Mouse (Mus musculus) activated CD4-positive, CD25-positive, alpha-beta regulatory T cell, adult 4 months (primary cell): ENCODE results near the gene Spice1. TPM values are rescaled to one million over a fixed set of nuclear protein-coding genes. Genes with fewer than 3 reads are reported as not detected.
A peak's percentile ranks its signal among the peaks of the same experiment; 100 is the strongest.

ENCODE experiments used
- ATAC-seq: one replicate; pipeline ENCODE4 v1.8.0; 2017
- polyA plus RNA-seq, 2 experiments: library from polyadenylated mRNA; unstranded; fragments of 100-300 nt; shearing (Covaris generic); gene quantifications; one replicate each; pipeline ENCODE4 v1.2.1; 2017

The Spice1 gene
- polyA plus RNA-seq, 2 experiments from 2014 or later: 17.8 to 22.0 TPM

DNA sequence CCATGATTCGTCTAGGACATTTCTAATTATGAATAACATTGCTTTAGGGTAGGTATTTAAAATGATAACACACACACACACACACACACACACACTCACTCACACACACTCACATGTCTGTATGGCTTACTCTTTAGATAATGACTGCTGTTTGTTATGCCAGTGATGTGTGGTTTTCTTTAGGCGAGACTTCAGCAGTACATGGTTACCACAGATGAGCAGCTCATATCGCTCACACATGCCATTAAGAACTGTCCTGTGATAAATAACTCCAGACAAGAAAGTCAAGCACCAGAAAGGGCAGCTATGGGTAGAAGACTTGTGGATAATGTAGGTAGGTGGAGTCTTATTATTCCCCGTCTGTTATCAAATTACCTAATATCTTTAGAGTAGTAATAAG lies 28.5 kb downstream of the Spice1 start:
- no peak for ATAC-seq

DNA sequence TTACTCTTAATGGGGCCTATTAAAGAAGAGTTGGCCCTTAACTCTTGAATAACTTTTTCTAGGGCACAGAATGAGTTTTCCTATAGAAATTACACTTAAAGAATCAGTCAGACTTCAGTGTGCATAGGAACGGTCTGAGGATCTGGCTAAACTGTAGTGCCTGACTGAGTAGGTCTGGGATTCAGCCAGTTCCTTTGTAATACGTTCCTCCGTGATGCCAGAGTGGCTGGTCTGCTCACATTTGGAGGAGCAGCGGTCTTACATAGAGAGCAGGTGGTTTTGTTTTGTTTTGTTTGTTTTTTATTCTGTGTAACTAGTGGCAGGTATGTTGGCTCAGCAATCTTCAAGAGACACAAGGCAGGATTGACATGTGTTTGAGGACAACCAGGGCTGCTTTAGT lies 33.1 kb downstream of the Spice1 start:
- no peak for ATAC-seq

DNA sequence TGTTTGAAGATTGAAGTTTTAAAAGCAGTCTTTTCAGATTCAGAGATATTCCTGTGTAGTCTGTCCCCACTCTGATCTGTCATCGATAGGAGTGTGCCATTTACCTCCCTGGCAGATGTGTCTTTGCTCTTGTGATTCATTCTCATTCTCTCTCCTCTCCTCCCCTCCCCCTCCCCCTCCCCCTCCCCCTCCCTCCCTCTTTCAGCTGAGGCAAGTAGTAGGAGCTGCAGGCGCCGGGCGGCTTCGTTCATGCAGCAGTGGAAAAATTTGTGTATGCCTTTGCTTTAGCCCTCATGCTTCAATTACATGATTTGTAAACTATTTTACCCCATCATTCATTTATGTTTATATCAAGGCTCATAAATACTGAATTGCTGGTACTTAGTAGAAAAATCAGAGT lies 34.7 kb downstream of the Spice1 start:
- no peak for ATAC-seq

DNA sequence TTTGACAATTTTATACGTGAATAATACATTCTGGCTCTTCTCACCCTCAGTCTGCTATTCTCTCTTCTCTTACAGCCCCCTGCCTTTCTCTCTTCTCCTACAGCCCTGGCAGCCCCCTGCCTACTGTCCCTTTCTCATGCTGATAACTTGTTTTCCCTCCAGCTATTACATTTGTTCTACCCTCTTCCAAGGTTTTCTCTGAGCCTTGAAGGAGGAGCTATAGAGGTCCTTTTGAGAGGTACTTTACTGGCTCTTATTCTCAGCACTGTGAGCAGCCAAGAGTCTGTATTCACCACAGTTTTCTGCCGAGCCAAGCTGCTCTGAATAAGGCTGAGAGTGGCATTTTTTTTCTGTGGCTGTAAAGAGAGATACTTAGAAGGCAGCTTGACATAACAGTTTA lies 36.6 kb downstream of the Spice1 start:
- no peak for ATAC-seq

DNA sequence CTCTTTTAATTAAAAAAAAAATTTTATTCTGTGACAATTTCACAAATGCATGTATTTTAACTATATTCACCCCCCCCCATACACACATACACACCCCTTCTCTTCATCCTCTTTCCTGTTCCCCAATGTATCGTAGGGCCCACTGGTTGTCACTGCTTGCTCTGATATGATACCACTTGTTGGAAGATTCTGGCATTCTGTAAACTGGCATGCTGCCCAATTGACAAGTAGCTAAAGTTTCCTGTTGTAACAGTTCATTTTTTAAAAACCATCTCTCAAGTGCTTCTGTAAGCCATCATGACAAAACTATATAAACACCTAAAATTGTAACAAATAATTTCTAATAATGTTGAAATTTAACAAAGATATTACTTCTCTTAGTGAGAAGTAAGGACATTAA lies 37.3 kb downstream of the Spice1 start:
- ATAC-seq: no peak

DNA sequence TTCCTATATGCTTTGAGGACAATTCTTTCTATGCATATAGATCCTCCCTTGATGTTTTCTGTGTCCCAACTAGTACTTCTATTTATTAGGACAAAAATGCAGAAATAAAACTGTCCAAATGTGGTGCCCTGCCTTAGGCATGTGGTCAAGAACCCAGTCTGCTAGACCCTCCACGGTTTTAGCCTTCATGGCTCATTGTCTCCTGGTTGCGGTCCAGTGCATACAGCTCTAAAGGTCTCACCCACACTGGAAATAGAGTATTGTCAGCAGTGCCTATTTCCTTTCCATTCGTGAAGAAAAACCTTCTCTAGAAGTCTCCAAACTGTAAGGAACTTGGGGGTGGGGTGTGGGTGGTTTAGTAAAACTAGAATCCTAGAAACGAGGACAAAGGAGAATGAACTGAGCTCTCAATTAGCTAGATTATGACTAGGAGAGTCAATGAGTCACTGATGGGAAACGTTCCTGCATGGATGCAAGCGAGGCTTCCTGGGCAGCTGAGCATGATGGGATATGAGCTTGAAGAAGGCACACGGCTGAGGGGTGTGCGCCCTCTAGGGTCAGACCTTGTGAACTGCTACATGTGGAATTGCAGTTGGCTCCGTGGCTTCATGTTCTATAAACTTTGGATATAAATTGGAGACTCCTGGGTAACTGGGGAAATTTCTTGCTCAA lies 45.1 kb downstream of the Spice1 start:
- peak; percentile 68 for ATAC-seq

DNA sequence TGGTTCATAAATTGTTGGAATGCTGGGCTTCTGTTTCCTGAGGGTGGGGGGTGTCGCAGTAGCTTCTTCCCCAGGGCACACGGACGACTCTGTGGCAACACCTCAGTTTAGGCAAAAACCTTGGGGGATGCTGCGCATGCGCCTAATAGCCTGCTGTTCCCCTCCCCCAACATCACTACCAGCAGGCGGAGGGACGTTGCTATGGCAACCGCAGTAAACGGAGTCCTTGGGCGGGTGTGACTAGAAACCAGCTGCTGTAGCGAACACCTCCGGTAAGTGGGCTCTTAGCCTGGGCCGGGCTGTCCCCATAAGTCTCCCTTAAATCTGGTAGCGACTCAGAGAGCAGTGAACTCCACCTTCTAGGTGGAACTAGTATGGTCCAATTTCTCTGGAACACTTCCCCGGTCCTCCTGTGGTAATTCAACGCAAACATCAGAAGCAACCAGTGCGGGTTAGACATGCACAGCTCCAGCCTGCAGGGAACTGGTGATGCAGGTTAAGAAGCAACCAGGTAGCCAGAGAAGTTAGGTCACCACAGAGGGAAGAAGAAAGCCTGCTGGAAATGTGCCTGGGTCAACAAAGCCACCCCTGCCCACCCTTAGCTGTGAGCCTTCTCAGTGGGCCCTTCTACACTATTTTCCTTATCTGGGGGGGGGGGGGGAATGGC lies 47.8 kb downstream of the Spice1 start, which contains the start of gene Cfap44:
Cfap44 (plus strand) TSS at position 220 of the 667 bp plus-strand sequence.
- peak; percentile 64 for ATAC-seq

DNA sequence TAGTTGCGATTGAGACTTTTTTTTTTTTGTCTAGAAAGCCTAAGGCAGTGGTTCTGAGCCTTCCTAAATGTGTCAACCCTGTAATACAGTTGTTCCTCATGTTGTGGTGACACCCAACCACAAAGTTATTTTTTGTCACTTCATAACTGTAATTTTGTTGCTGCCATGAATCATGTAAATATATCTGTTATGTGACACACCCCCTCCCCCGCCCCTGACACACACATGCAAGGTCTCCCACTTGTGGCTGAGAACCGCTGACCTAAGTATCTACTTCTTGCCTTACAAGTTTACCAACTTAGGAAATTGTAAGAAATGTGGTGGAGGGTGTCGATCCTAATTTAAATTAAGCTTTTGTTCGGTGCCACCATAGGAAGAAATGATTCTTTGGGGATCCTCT lies 58.0 kb downstream of the Spice1 start:
- ATAC-seq: no peak

DNA sequence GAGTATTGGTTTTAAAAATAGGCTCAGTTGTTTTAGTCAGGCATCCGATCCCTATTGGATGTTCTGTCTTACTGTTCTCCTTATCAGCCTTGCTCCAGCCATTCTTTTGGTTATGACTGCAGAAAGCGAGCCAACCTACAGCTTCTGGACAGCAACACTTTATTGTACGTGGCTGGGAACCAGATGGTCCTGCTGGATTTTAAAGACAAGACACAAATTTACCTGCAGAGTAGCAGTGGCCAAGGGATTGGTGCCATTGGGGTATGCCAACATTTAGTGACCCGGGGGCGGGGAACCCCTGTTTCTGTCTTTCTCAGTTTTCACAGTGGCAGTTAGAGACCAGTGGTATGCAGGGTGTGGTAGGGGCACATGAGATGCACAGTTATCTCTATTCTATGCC lies 60.3 kb downstream of the Spice1 start:
- no peak for ATAC-seq

DNA sequence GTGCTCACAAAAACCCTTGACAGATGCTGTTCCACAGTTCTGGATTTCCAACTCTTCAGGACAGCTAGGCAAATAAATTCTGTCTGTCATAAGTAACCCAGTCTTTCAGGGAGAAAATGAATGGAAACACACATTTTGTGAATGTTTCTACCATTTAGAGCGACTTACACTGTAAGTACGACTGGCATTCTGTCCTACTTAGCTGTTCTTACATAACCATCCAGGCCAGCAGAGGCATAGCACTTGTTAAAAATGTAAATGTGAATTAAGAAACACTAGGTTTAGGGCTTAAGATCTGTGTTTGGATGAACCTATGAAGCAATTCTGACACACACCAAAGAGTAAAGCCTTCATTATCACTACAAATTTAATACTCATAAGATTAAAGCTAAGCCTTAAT lies 61.4 kb downstream of the Spice1 start:
- no peak for ATAC-seq

DNA sequence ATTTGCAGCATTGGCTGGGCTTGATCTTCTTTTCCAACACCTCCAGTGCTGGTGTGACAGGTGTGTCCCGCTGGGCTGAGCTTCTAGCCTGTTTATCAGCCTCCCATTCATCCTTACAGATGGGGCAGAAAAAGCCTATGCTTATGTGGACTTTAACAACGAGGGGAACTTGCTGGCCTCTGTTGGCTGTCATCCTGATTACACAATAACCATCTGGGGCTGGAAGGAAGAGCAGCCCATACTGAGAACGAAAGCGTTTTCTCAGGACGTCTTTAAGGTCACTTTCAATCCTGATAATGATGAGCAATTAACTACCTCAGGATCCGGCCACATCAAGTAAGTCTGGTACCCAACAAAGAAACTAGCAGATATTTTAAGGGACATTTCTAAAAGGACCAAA lies 63.3 kb downstream of the Spice1 start:
- no peak for ATAC-seq

DNA sequence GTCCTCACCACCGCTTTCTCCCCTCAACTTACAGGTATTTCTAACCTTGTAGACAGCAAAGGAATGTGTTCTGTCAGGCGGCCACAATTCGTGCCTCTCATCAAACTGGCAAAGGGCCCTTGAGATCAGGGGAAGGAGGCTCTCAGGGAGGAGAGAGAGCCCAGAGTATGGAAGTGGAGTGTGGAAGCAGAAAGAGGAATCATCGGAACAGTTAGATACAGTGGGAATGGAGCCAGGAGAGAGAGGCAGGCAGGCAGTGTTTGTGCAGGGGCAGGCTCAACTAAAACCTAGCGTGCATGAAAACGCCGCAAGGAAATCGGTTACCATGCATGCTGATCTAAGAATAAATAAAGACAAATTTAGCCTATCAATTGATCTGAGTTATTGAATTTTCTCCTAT lies 70.7 kb downstream of the Spice1 start:
- no peak for ATAC-seq

DNA sequence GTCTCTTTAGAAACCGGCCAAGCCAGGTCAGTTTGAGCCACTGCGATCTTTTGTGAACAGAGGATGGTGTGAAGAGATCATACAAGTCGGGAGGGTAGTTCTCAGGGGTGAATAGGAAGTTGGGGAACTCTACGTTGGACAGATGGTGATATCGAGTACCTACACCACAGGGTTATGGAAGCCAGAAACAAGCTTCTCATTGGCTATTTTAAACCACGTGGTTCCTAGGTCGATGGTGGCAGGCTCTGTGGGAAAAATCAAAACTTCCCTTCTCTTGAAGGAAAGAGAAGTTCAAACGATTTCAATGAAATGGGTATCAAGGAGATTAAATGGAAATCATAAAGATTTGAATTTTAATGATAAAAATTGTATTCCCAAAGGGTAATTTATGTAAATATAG lies 74.8 kb downstream of the Spice1 start:
- ATAC-seq: no peak

DNA sequence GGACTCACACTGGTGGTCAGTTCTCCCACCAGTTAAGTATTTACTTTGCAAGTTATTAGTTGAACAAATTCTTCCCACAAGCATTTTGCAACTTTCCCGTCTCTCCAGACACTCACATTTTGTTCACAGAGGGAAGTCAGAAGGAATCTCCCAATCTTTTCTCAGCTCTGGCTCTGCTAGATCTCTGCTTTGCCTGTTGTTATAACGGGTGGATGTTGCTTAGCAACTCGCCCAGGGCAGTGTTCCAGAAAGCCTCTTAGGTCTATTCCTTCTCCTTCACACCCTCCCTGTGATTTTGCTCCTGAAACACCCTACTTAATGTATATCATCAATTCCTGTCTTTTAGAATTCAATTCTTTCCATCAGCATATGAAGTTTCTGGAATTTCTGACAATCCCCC lies 76.6 kb downstream of the Spice1 start:
- no peak for ATAC-seq

DNA sequence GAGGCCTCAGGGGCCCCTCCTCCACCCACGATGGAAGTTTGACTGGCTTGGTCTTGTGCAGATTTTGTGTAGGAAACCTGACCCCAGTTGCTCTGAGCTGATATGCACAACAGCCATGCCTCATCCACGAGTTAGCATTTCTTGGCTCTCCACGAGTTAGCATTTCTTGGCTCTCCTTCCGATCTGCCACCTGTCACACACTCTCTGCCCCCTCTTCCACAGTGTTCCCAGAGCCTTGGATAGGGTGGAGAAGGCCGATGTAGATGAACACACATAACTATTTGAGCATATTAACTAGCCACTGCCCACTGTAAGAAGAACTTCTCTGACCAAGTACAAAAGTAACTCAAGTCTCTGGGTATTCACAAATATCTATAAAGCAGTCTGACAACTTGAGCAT lies 81.5 kb downstream of the Spice1 start:
- no peak for ATAC-seq

DNA sequence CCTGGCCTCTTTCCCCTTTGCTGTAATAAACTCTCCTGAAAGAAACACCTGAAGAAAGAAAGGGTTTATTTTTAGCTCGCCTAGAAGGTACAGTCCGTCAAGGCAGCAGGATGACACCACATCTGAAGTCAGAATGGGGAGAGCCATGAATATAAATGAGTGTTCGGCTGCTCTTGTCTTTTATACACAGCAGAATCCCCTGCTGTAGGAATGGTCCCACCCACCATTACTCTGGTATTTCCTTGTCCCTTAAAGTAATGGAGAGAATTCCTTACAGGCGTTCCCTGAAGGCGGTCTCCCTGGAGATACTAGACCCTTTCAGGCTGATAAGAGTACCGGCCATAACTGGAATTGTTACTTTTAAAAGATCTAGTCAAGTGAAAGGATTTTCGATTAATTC lies 83.1 kb downstream of the Spice1 start:
- no peak for ATAC-seq

DNA sequence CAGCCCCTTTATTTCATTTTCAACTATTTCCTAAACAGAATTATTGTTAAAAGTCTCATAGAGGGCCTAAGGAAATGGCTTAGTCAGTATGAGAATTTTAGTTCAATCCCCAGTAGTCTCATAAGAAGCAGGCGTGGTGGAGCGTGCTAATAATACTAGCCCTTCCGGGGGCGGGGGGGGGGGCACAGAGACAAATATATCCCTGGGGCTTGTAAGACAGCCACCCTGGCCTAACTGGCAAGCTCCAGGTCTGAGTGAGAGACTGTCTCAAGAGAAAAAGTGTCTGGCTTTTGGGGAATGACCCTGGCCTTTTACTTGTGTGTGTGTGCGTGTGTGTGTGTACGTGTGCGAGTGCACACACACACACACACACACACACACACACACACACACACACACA lies 88.0 kb downstream of the Spice1 start:
- no peak for ATAC-seq

DNA sequence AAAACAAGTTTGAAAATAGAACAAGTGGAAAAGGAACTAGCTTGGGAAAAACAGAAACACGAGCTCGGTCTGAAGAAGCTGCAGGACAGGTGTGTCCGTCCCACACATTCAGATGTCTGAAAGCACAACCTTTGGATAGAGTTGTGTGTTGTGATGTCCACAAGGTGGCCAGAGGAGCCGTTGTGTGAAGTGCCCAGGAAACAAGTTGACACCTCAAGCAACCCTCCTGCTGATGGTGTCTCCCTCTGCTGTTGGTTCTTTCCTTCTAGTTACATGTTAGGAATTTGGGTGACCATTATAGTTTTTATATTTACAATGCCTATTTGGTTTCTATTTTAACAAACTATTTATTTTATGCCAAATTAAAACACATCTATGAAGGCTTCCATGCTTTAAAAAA lies 88.6 kb downstream of the Spice1 start:
- ATAC-seq: no peak

Other genes with a start within 250 kb of the Spice1 start
- gene Atp6v1a, start 207.4 kb upstream of the Spice1 start, polyA plus RNA-seq: 10 to 100 TPM; 32.7 to 35.0 TPM
- gene Naa50, start 207.3 kb upstream of the Spice1 start, polyA plus RNA-seq: 10 to 100 TPM; 29.1 to 32.3 TPM
- 1 to 10 TPM; 2.7 to 4.7 TPM for gene Usf3, start 173.9 kb upstream of the Spice1 start, polyA plus RNA-seq
- gene Sidt1, start 13.9 kb upstream of the Spice1 start, polyA plus RNA-seq: 10 to 100 TPM; 21.3 to 30.8 TPM
- not detected for gene Cfap44, start 47.7 kb downstream of the Spice1 start, polyA plus RNA-seq
- under 1 TPM; 0.09 to 0.10 TPM for gene Boc, start 211.8 kb downstream of the Spice1 start, polyA plus RNA-seq